In genomic region chr15:99688712-99689111, GRCm38 (mm10) we compare ENCODE assay signal across 10 mouse cellular contexts. TPM values are rescaled to one million over a fixed set of nuclear protein-coding genes. Genes with fewer than 3 reads are reported as not detected.
DNase-seq lines count a peak whose midpoint lies in the region; ATAC-seq and TF ChIP-seq lines count a peak whose summit lies in the region.
"Had no signal": no experiment of that assay in that cellular context is flagged by ENCODE, and none has a peak within 500 bp of the region (broad histone marks: within the 10 kb centered on the region; RNA-seq: fewer than 3 reads in every experiment).

No protein-coding gene starts in this region.

- H3K9ac ChIP-seq in hindbrain, embryonic 14.5 days, result no peak overlapping the region
- no peak overlapping the region for H3K9ac ChIP-seq in liver, embryonic 11.5 days (ENCODE audit: low read depth, low read length)
- H3K9ac ChIP-seq: embryonic facial prominence, embryonic 13.5 days; limb, embryonic 12.5 days had no signal

- no peaks in the 10 kb centered on the region for H3K27me3 ChIP-seq in hindbrain, embryonic 14.5 days (ENCODE audit: control insufficient read depth, insufficient read depth, low read length)
- peaks cover 13% of the 10 kb centered on the region for H3K27me3 ChIP-seq in liver, embryonic 11.5 days (replicated peaks; ENCODE audit: control insufficient read depth, insufficient read depth, low read length)

- peak; percentile 85 for ATAC-seq in erythroblast, adult 5-6 weeks (replicated peaks; ENCODE audit: low FRiP score, poor library complexity, severe bottlenecking)
- peak; percentile 29; the same call in 1 of the 2 replicates for ATAC-seq in hindbrain, embryonic 14.5 days (ENCODE audit: low FRiP score)
- ATAC-seq in liver, embryonic 11.5 days (replicated peaks; ENCODE audit: low FRiP score), result no peak
- peak; percentile 84 for ATAC-seq in monocyte, adult 5-6 weeks (replicated peaks; ENCODE audit: insufficient number of reproducible peaks, low FRiP score, low TSS enrichment, poor library complexity, severe bottlenecking)

- peak; percentile 55 to 64 for DNase-seq in right cerebral cortex, adult 2 months (ENCODE audit: low spot score in 2 of 2)
- DNase-seq in right cerebral cortex, postnatal 36 days (ENCODE audit: low spot score in 2 of 2), result no peak
- DNase-seq in hindbrain, embryonic 14.5 days (ENCODE audit: low spot score), result peak; percentile 78
- DNase-seq in liver, embryonic 11.5 days (ENCODE audit: low spot score), result peak; percentile 39
- DNase-seq in thymus, postnatal 25 days, result peak; percentile 35

- peak; percentile 68 for TF ChIP-seq CTCF in bone marrow macrophage, adult 2 months (IDR thresholded peaks at IDR 0.05; ENCODE audit: low read depth, low read length)

- H3K4me3 ChIP-seq in bone marrow macrophage, adult 2 months (ENCODE audit: insufficient read depth, low read length), result no peak overlapping the region
- no peak overlapping the region for H3K4me3 ChIP-seq in hindbrain, embryonic 14.5 days (replicated peaks; ENCODE audit: low read length)
- H3K4me3 ChIP-seq in liver, embryonic 11.5 days (ENCODE audit: low read depth, low read length), result no peak overlapping the region
- H3K4me3 ChIP-seq: embryonic facial prominence, embryonic 13.5 days; limb, embryonic 12.5 days had no signal

- H3K9me3 ChIP-seq in hindbrain, embryonic 14.5 days (ENCODE audit: control insufficient read depth, low read length), result no peaks in the 10 kb centered on the region
- H3K9me3 ChIP-seq in liver, embryonic 11.5 days (ENCODE audit: control insufficient read depth, low read length), result no peaks in the 10 kb centered on the region
- H3K9me3 ChIP-seq: embryonic facial prominence, embryonic 13.5 days; limb, embryonic 12.5 days had no signal

- H3K4me1 ChIP-seq in bone marrow macrophage, adult 2 months (ENCODE audit: control insufficient read depth, insufficient read depth, low read length), result no peaks in the 10 kb centered on the region
- peaks cover 6% of the 10 kb centered on the region; the same call in 1 of the 2 replicates for H3K4me1 ChIP-seq in hindbrain, embryonic 14.5 days (replicated peaks; ENCODE audit: control insufficient read depth, insufficient read depth, low read length)
- peaks cover 3% of the 10 kb centered on the region; the same call in 1 of the 2 replicates for H3K4me1 ChIP-seq in liver, embryonic 11.5 days (replicated peaks; ENCODE audit: control insufficient read depth, insufficient read depth, low read length)

- H3K36me3 ChIP-seq in hindbrain, embryonic 14.5 days (replicated peaks; ENCODE audit: control insufficient read depth, insufficient read depth), result peaks cover 25% of the 10 kb centered on the region
- H3K36me3 ChIP-seq in liver, embryonic 11.5 days (ENCODE audit: control insufficient read depth, insufficient read depth, low read length), result no peaks in the 10 kb centered on the region
- H3K36me3 ChIP-seq: embryonic facial prominence, embryonic 13.5 days; limb, embryonic 12.5 days had no signal

- H3K4me2 ChIP-seq in hindbrain, embryonic 14.5 days (replicated peaks), result no peak overlapping the region
- H3K4me2 ChIP-seq in liver, embryonic 11.5 days, result no peak overlapping the region
- H3K4me2 ChIP-seq: embryonic facial prominence, embryonic 13.5 days; limb, embryonic 12.5 days had no signal

- no peak for TF ChIP-seq POLR2A in bone marrow macrophage, adult 2 months (IDR thresholded peaks at IDR 0.05; ENCODE audit: borderline replicate concordance, low read depth, low read length)

- 7% methylated on average over 4 of the region's 4 CpGs for WGBS in hindbrain, embryonic 14.5 days
- WGBS in liver, embryonic 11.5 days, result 3% methylated on average over 4 of the region's 4 CpGs

- H3K27ac ChIP-seq in bone marrow macrophage, adult 2 months (ENCODE audit: insufficient read depth, low read depth, low read length), result no peak overlapping the region
- H3K27ac ChIP-seq in hindbrain, embryonic 14.5 days, result no peak overlapping the region
- no peak overlapping the region for H3K27ac ChIP-seq in liver, embryonic 11.5 days (ENCODE audit: low read depth, low read length)
- H3K27ac ChIP-seq: embryonic facial prominence, embryonic 13.5 days; limb, embryonic 12.5 days had no signal

RNA-seq across cellular contexts. Expression of gene Smarcd1, which starts 13.2 kb away (rescaled TPM):
- 17.7 and 19.4 TPM in 2 replicates for polyA plus RNA-seq in bone marrow macrophage, adult 2 months (2012; ENCODE audit: insufficient read depth, insufficient read length, missing spikeins)
- total RNA-seq in erythroblast, adult 5-6 weeks (2015; ENCODE audit: low replicate concordance), result 4.8 and 13.3 TPM in 2 replicates
- 3.9 and 14.8 TPM in 2 replicates for total RNA-seq in erythroblast, adult 5-6 weeks (2017; ENCODE audit: low replicate concordance)
- polyA plus RNA-seq in hindbrain, embryonic 14.5 days (2014; fragmentation: Nextera tagmentation; extraction: Ambion mirVana), result 93.2 and 107 TPM in 2 replicates
- 26.7 and 28.5 TPM in 2 replicates for polyA plus RNA-seq in liver, embryonic 11.5 days (2014; fragmentation: Nextera tagmentation; extraction: Ambion mirVana)
- 24.4 to 29.5 TPM (median 24.5 TPM) in 3 replicates for total RNA-seq in monocyte, adult 5-6 weeks (2017)

RNA-seq across cellular contexts. Expression of gene Gm17349, which starts 16.6 kb away (rescaled TPM):
- not detected in 2 replicates for polyA plus RNA-seq in bone marrow macrophage, adult 2 months (2012; ENCODE audit: insufficient read depth, insufficient read length, missing spikeins)
- total RNA-seq in erythroblast, adult 5-6 weeks (2015; ENCODE audit: low replicate concordance), result not detected in 2 replicates
- not detected in 2 replicates for total RNA-seq in erythroblast, adult 5-6 weeks (2017; ENCODE audit: low replicate concordance)
- polyA plus RNA-seq in hindbrain, embryonic 14.5 days (2014; fragmentation: Nextera tagmentation; extraction: Ambion mirVana), result not detected in 2 replicates
- not detected in 2 replicates for polyA plus RNA-seq in liver, embryonic 11.5 days (2014; fragmentation: Nextera tagmentation; extraction: Ambion mirVana)
- 11.3 TPM in 1 of 3 replicates, not detected in the others for total RNA-seq in monocyte, adult 5-6 weeks (2017)
- polyA plus RNA-seq: embryonic facial prominence, embryonic 13.5 days; limb, embryonic 12.5 days had no signal

RNA-seq across cellular contexts. Expression of gene Asic1, which starts 18.5 kb away (rescaled TPM):
- not detected in 2 replicates for polyA plus RNA-seq in bone marrow macrophage, adult 2 months (2012; ENCODE audit: insufficient read depth, insufficient read length, missing spikeins)
- total RNA-seq in erythroblast, adult 5-6 weeks (2015; ENCODE audit: low replicate concordance), result not detected in 2 replicates
- total RNA-seq in erythroblast, adult 5-6 weeks (2017; ENCODE audit: low replicate concordance), result not detected in 2 replicates
- polyA plus RNA-seq in hindbrain, embryonic 14.5 days (2014; fragmentation: Nextera tagmentation; extraction: Ambion mirVana), result 49.7 and 51.7 TPM in 2 replicates
- polyA plus RNA-seq in liver, embryonic 11.5 days (2014; fragmentation: Nextera tagmentation; extraction: Ambion mirVana), result 2.3 TPM in 2 replicates
- not detected in 3 replicates for total RNA-seq in monocyte, adult 5-6 weeks (2017)

RNA-seq across cellular contexts. Expression of gene Gpd1, which starts 28.6 kb away (rescaled TPM):
- polyA plus RNA-seq in bone marrow macrophage, adult 2 months (2012; ENCODE audit: insufficient read depth, insufficient read length, missing spikeins), result 0.37 and 1.2 TPM in 2 replicates
- 0.19 and 0.63 TPM in 2 replicates for total RNA-seq in erythroblast, adult 5-6 weeks (2015; ENCODE audit: low replicate concordance)
- total RNA-seq in erythroblast, adult 5-6 weeks (2017; ENCODE audit: low replicate concordance), result 2.1 and 3.6 TPM in 2 replicates
- polyA plus RNA-seq in hindbrain, embryonic 14.5 days (2014; fragmentation: Nextera tagmentation; extraction: Ambion mirVana), result 2.0 and 2.2 TPM in 2 replicates
- polyA plus RNA-seq in liver, embryonic 11.5 days (2014; fragmentation: Nextera tagmentation; extraction: Ambion mirVana), result 3.4 and 4.3 TPM in 2 replicates
- 0.75 to 3.8 TPM in 2 of 3 replicates, not detected in the other for total RNA-seq in monocyte, adult 5-6 weeks (2017)

RNA-seq across cellular contexts. Expression of gene Cox14, which starts 36.7 kb away (rescaled TPM):
- 62.3 and 71.3 TPM in 2 replicates for polyA plus RNA-seq in bone marrow macrophage, adult 2 months (2012; ENCODE audit: insufficient read depth, insufficient read length, missing spikeins)
- total RNA-seq in erythroblast, adult 5-6 weeks (2015; ENCODE audit: low replicate concordance), result 10.4 and 15.3 TPM in 2 replicates
- 5.6 and 9.1 TPM in 2 replicates for total RNA-seq in erythroblast, adult 5-6 weeks (2017; ENCODE audit: low replicate concordance)
- polyA plus RNA-seq in hindbrain, embryonic 14.5 days (2014; fragmentation: Nextera tagmentation; extraction: Ambion mirVana), result 182 and 202 TPM in 2 replicates
- 134 and 153 TPM in 2 replicates for polyA plus RNA-seq in liver, embryonic 11.5 days (2014; fragmentation: Nextera tagmentation; extraction: Ambion mirVana)
- total RNA-seq in monocyte, adult 5-6 weeks (2017), result 33.2 to 55.3 TPM (median 34.4 TPM) in 3 replicates

Comparison
In these comparisons a context has a peak if more than half of its experiments do, and no peak if none do; other contexts are left out.
1. DNase-seq: peak in right cerebral cortex, adult 2 months (2 of 2), hindbrain, embryonic 14.5 days (single experiment), liver, embryonic 11.5 days (single experiment) and thymus, postnatal 25 days (single experiment); none in right cerebral cortex, postnatal 36 days (0 of 2).
2. RNA of gene Asic1, which starts 18.5 kb away (polyA plus RNA-seq): 49.7 to 51.7 TPM in hindbrain, embryonic 14.5 days; 2.3 TPM in liver, embryonic 11.5 days and not detected in bone marrow macrophage, adult 2 months; every median in the first group is over 10 times any median in the second.